Mouse (Mus musculus) mature B cell (primary cell): ENCODE results near the gene Gm43552.
"Not testable (repeated sequence)": the region's sequence is repeated elsewhere in the genome, so short reads cannot be mapped to it uniquely, and the experiment has no call there.

ENCODE experiments used
- in situ Hi-C: fragments of 300-500 bp; cut with MboI; formaldehyde crosslinking; loops from 2 replicates; pipeline ENCODE4 v1.14.3; 2019

Gene Gm43552

DNA sequence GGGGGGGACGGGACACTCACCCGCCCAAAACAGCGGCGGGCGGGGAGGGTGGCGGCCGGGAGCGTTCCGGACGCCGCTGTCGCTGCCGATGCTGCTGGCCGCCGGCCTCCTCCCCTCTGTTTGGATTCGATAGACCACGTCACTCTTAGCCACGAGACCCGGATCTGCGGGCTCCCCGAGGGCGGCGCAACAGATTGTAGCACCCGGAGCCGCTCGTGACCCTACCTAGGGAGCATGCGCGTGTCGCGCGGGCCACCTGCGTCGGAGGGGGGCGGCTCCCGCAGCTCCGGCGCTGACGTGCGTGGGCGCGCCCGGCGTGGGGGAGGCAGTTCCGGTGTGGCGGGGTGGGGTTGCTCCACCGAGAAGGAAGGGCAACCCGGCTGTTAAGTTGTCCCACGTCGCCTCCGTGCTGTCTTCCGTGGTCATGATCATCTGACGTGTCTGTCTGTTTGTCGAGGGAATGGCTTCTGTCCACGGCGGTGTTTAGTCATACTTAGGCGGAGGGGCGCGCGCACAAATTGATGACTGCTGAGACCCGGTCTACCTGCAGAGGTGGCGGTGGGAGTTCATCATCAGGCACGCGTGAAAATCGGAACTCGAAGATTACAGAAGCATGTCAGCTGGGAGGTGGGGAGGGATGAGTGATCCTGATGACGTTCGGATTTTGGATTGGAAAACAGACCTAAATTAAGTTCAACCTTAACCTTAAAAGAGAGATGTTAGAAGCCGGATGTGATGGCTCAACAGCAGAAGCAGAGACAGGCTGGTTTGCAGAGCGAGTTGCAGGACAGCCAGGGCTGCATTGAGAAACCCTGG is at the start of gene Gm43552:
Gene Gm43552 (minus strand): TSS at position 118 of the 816 bp plus-strand sequence.
- in situ Hi-C loops: loop anchor here (5.0 kb wide), 1 partner anchor 34 kb away; no protein-coding TSS in a partner anchor

DNA sequence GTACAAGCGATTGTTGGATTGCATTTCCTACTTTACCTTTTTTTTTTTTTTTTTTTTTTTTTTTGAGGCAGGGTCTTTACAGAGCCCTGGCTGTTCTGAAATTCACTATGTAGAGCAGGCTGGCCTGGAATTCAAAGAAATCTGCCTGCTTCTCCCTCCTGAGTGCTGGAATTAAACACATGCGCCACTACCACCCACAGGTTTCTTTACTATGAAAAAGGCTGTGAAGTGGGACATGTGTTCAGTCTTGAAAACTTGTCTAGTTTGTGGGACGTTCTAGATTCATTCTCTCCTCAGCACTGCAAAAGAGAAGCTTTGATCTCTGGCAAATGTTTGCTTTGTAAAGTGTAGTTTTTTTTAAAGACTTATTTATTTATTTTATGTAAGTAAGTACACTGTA is 49.3 kb upstream of the Gm43552 start:
- in situ Hi-C loops: no loop called here

DNA sequence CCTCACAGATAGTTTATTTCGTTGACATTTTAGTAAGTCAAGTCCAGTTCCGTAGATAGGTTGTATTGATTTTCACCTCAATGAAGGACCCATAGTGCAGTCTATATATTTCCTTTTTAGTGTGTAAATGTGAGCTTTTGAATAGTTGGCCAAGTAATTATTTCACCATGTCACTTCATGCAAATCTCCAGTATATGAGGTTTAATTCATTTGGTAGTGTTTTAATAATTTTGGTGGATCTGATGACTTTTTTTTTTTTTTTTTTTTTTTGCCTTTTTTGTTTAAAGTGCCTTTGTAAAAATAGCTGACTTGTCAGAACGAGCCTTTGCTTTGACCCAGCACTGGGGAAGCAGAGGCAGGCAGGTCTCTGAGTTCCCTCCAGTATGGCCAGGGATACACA is 47.2 kb upstream of the Gm43552 start:
- in situ Hi-C loops: no loop called here

DNA sequence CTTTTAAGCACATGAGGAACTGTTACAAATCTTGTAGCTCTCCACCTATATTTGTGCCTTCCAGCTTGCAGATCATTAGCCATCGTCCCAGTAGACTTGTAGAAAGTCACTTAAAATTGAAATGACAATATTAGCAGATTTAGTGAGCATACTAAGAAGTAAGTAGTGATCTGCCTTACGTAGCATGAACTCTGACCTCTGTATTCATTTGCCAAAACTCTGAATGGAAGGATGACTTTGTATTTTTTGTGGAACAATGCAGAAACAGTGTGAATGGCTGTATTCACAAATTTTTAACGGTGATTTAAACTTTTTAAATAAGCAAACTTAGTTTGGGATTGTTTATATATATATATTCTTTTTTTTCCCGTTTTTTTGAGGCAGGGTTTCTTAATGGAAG is 46.2 kb upstream of the Gm43552 start:
- in situ Hi-C loops: no loop called here

DNA sequence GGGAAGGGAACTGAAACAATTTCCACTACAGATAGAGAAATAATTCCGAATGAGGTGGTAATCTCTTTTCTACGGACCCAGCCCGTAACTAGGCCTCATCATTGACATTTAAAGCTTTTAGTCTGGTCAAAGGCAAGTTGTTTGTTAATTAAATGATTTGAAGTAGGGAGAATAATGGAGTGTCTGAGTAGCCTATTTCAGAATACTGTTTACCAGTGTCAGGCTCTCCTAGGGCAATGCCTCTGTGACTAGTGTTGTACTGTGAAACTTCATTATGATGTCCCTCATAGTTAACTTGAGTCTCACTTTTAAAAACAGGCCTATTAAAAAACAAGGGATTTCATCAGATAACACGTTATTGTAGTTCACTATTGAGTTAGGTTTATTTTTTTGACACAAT is 45.5 kb upstream of the Gm43552 start:
- in situ Hi-C loops: no loop called here

DNA sequence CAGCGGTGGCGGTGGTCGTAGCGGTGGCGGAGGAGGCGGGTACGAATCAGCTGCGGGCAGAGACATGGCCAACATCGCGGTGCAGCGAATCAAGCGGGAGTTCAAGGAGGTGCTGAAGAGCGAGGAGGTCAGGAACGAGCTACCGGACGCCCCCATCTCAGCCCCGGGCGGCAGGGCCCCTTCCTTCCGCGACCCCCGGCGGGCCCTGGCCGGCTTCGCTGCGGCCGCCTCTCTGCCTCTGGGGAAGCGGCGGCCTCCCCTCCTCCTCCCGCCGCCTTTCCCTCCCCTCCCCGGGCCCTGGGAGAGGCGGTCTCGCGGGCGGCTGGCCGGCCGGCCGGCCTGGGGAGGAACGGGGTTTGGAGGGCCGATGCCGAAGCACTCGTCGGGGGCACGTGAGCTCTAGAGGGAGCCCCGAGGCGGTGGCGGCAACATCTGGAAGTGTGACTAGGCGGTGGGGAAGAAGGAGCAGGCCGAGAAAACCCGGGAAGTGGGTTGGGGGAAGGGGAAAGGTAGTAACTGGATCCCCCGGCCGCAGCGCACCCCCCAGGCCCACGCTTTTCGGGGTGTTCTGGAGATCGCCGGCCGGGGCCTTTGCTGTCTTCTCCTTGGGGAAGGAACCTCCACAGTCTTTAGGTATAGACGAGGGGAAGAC is 44.9 kb upstream of the Gm43552 start:
- in situ Hi-C loops: no loop called here

DNA sequence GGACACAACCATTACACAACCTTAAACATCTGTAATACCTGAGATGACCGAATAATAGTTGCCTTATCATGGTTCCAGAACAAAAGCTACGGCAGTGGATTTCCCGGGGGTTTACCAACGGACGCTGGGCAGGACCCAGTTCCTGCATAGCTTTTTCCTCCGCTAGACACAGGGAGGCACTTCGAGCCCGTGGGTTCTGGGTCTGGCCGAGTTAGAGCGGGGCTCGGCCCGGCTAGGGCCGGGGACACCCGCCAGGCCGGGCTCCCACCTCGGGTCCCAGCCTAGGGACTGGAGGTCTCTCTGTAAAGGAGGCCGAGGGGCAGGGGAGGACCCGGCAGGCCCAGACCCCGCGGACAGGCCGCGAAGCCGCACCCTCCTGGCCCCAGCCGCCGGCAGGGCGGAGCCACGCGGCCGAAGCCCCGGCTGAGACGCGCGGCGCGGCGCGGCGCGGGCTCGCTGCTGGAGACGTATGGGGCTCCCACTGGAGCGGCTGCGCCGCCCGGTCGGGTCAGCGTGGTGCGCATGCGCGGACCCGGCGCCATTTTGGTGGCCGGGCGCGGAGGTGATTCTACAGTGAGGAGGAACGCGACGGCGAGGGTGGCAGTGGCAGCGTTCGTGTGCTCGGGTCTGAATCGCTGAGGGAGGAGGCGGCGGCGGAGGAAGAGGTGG is 44.3 kb upstream of the Gm43552 start, which contains the start of the genes Smim14 and Ube2k:
Gene Smim14 (minus strand): TSS at position 434 of the 669 bp plus-strand sequence.
Gene Ube2k (plus strand): TSS at position 483 of the 669 bp plus-strand sequence.
- in situ Hi-C loops: no loop called here

DNA sequence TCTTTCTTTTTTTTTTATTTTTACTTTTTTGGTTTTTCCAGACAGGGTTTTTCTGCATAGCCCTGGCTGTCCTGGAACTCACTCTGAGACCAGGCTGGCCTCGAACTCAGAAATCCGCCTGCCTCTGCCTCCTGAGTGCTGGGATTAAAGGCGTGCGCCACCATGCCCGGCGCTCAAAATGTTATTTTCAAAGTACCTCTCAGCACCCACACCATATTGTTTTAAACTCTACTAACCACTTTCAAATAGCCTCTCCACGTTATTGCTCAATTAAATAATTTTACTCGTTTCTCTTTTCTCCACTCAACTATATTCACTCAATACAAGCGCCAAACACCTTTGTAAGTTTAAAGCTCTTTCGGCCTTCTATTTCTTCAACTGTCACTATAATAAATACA is 43.4 kb upstream of the Gm43552 start:
- in situ Hi-C loops: not testable (repeated sequence)

DNA sequence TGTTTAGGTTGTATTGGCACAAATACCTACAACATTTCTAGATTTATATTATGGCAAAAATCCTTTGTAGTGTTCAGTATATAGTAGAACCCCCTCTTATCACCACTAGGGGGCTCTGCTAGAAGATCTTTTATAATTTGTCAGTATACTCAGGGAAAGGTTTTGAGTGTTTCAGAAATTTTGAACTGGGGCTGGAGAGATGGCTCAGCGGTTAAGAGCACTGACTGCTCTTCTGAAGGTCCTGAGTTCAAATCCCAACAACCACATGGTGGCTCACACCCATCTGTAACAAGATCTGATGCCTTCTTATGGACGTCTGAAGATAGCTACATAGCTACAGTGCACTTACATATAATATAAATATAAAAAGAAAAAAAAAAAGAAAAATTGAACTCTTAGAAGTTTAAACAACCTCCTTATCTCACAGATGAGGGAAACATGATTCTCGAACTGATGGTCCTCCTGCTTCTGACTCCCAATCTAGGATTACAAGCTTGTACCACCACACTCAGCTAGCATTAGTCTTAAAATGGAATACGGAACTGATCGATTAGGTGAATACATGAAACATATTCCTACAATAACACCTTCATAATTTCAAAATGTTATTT is 42.9 kb upstream of the Gm43552 start:
- in situ Hi-C loops: no loop called here

DNA sequence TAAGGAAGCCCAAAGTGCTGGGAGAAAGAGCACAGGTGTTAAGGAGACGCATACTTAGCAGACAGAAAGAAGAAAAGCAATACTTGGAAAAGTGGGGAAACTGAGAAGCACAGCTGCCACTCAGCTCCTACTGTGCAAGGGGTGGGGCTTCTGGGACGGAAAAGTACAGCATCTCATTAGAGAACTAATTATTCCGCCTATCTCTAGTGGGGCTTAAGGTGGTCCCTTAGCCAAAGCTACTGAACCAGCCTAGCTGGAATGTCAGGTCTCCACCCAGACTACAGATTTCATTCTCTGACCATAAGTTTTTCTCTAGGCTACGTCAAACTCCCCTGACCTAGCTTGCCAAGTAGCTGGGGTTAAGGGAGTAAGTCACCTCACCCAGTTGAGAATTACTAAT is 41.9 kb upstream of the Gm43552 start:
- in situ Hi-C loops: no loop called here

DNA sequence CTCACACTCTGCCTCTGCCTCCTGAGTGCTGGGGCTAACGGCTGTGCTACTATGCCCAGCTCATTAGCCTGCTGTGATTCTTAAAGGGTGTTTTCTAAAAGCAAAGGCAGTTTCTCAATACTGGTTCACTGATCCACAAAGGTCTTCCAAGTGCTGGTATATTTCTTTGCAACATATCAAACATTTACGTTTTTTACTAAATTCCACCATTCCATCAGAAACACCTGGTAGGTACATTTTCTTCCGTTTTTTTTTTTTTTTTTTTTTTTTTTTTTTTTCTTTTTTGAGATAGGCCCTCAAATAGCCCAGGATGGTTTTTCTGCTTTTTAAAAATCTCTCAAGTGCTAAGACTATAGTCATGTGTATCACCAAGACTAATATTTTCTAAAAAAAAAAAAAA is 38.6 kb upstream of the Gm43552 start:
- in situ Hi-C loops: no loop called here

DNA sequence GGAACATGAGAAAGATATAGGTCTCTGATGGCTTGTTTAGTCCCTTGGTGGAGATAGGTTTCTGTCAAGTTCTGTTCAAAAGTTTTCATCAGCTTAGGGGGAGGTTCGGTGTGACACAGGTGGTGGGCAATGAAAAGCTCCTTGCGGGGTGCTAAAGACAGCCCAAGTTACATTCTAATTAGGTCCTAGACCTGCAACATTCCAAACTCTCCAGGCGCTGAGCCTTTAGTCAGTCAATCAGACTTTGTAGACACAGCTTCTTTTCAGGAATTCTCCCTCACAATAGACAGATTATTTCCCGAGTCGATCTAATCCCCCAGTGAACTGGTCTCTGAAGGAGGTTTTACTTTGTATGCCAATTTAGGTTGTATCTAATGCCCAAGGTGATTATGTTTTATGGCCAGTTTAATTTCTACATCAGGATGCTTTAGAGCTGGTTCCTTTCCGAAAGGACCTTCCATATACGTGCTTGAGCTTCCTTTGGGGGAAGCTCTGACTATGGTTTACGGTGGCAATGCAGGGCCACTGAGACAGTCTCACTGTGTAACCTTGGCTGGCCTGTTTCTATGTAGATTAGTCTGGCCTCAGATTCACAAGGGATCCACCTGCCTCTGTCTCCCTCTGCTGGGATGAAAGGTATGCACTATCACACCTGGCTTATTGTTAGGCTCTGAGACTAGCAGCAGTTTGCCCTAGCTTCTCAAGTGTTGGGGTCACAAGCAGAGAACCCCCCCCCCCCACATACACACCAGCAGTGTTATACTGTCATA is 33.2 kb upstream of the Gm43552 start:
- in situ Hi-C loops: loop anchor here (5.0 kb wide), 1 partner anchor 34 kb away; the partner anchor contains the start of gene Gm43552

DNA sequence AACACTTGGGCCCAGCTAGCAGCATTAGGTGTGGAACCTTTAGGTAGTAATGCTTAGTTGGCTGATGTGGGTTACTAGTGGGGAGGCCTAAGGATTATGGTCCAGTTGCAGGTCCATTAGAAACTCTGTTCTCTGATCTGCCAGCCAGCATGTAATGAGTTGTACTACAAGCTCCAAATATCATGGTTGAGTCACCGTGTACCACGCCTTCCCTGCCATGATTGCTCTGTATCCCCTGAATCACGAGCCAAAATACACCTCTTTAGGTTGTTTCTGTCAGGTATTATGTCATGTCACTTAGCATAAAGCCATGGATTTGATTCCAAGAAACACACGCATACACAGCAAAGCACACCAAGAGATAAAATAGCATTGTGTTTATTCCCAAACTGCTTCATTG is 32.2 kb upstream of the Gm43552 start:
- in situ Hi-C loops: loop anchor here (5.0 kb wide), 1 partner anchor 33 kb away; the partner anchor contains the start of gene Gm43552

DNA sequence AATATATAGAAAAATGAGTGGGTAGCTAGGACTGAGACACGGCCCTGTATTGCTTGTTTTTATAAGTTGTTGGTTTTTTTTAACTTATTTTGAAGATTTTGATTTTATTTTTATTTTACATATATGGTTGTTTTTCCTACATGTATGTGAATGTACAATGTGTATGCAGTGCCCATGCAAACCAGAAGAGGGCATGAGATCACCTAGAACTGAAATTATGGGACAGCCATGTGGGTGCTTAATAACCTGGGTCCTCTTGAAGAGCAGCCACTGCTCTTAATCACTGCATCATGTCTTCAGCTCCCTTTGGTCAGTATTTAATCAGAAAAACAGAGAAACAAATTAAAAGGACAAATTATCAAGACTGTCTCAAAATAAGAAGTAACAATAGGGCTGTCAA is 29.2 kb upstream of the Gm43552 start:
- in situ Hi-C loops: no loop called here

DNA sequence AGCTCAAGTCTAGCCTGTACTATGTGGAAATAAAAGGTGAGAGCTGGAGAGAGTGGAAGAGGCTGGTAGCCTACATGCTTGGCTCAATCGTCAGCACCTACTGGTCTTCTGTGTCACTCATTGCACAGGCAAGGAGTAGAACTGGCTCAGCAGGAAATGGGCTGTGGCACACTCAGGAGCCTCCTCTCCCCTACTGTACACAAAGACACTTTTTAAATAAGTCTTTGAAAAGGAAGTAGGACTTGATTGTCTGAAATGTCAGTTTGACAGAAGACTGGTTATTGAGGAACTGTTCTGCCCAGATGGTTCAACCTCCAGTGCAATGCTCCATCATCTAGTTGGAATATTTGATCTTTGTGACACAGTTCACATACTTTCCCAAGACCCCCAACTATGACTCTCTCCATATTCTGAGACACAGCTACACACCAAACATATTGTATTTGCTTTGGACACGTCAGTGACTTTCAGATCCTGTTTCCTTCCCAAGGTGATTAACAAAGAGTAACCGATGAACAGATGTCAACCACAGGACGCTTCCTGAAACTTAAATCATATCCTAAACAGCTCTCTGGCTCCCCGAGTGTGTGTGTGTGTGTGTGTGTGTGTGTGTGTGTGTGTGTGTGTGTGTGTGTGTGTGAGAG is 22.1 kb upstream of the Gm43552 start:
- in situ Hi-C loops: no loop called here

DNA sequence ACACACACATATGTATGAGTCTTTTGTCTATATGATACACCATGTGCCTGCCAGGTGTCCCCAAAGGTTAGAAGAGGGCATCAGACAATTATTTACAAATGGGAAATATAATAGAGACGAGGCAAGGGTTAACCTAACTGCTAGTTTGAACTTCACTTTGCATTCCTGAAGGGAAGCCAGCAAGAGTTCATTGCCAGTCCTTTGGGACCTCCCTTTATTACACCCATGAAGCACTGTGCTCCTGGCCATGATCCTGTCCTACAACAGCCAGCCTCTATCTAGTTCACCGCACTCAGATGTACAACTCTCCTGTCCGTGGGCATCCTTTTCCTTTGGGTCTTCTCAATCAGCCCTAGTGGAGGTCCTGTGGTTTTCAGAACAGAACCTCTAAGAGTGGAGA is 20.9 kb upstream of the Gm43552 start:
- in situ Hi-C loops: no loop called here

DNA sequence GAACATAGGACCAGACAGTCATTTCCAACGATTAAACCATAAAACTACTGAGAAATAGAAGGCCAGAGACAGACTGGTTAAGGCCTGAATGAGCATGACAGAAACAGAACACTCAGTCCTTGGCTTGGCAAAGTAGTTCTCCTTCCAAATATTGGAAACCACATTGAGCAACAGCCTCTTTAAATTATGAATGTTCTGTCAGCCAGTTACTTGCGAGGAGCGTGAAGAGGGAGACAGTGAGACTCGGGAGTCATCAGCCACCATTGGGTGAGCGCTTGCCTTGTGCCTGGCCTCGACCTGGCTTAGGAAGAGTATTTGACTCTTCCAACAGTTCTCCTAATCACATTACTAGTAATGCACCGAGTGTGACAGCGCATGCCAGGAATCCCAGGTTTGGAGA is 15.8 kb upstream of the Gm43552 start:
- in situ Hi-C loops: no loop called here

DNA sequence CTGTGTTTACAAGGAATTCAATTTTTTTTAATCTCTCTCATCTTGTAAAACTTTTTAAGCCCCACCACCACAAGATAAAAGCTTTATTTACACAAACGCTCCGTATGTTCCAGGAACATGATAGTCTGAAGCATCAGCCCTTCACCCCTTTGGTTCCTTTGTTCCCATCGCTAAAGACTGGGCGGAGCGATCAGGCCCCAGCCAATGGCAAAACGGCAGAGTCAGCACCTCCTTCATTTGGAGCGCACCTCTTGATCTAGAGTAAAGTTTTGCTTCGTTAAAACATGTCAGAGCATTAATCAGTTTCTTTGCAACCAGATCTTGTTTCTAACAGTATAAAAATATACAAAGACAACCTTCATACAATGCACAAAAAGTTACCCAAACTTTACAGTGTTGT is 13.2 kb upstream of the Gm43552 start:
- in situ Hi-C loops: no loop called here

DNA sequence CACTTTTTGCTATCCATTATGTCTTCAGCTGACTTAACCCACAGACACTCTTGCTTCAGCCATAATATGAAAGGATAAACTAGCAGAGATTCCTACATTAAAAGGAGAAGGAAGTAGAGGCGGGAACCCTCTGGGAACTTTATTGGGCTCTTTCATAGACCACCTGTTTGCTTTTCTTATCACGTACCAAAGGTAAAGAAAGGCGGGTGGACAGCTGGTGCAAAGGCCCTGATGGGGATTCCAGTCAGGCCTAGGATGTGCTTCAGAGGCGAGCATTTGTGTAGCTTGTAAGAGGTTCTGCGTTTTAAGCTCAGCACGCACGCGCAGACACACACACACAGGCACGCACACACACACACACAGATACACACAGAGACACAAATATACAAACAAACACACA is 8.8 kb upstream of the Gm43552 start:
- in situ Hi-C loops: no loop called here

DNA sequence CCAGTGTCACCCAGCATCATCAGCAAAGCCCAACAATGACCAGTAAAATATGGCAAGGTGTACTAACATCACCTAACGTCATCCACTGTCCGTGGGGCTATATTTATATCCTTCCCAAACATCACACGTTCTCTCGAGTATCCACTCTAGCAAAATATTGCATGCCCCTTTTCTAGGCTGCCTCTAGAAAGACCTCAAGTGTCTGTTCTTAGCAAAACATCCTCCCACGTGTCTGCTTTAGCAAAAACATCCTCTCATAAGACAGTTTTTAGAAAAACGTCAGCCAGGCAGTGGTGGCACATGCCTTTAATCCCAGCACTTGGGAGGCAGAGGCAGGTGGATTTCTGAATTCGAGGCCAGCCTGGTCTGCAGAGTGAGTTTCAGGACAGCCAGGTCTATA is 7.6 kb upstream of the Gm43552 start:
- in situ Hi-C loops: no loop called here
